Mouse (Mus musculus) cortical plate, adult 2 months (tissue): ENCODE results near the gene Marveld1.

Experiments used
- CTCF ChIP-seq: fragments of 200-500 bp; IDR thresholded peaks from 2 replicates; pipeline ENCODE4 v1.5.1; 2011; ENCODE audit warnings: mild to moderate bottlenecking, control low read depth, low read length; ENCODE audit not compliant: insufficient read depth; ENCODE audit errors: extremely low read depth
- POLR2A ChIP-seq: fragments of 200-500 bp; IDR thresholded peaks from 2 replicates; pipeline ENCODE4 v1.6.1; 2011; ENCODE audit warnings: mild to moderate bottlenecking, low read length, control low read depth; ENCODE audit not compliant: insufficient read depth; ENCODE audit errors: extremely low read depth

DNA sequence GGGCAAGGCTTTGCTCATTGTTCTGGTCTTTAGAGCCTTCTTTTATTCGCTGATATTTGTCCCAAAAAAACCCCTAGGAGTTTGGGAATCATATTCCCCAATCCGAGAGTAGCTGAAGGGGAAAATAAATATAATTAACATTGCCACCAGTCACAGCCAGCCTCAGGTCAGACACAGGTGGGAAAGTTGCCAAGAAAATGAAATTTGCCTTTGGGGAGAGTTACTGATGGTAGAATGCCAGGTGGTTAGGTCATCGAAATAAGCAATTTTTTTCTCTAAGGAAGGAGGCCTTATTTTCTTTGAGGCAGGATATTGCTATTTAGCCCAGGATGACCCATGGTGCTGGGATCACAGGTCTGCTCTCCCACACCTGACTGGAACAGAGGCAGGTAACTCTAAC, 19.6 kb downstream of the Marveld1 start:
- TF ChIP-seq CTCF (no peak), POLR2A (no peak)
